In the genomic region with DNA sequence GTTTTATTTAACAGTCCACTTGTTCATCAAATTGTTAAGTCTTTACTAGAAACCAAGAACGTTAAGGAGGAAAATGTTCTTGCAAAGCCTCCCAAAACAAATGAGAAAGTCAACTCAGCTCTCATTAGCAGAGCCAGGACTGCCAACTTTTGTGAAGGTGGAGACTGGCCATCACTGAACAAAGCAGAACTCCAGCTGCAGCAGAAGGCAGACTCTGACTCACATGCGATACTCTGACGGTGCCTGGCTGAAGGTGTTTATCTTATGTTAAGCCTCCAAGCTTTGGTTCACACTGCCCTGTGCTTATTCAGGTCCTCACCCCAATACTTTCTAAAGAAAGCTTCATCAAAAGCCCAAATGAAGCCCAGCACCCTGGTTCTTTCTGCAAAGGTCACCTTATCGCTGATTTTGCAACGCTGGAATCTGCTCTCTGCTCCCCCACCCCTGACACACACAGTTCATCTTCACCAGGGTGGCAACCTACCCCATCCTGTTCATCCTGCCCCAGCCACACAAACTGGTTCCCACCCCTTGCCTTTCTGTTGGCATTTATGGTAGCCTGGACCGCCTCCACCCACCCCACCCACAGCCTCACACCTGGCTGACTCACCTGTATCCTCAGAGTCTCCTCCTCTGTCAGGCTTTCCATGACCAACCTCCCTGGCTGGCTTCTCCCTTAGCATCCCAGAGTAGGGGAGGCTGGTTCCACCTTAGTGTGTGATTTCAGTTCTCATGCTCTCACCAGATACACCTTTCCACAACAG, we compare ENCODE assay signal across 29 mouse cellular contexts. TPM values are rescaled to one million over a fixed set of nuclear protein-coding genes. Genes with fewer than 3 reads are reported as not detected.
DNase-seq lines count a peak whose midpoint lies in the region; ATAC-seq and TF ChIP-seq lines count a peak whose summit lies in the region.
"Had no signal": no experiment of that assay in that cellular context is flagged by ENCODE, and none has a peak within 500 bp of the region (broad histone marks: within the 10 kb centered on the region; RNA-seq: fewer than 3 reads in every experiment).

No protein-coding gene starts in this region.

- no peaks in the 10 kb centered on the region for H3K9me3 ChIP-seq in liver, embryonic 11.5 days (ENCODE audit: control insufficient read depth, low read length)
- H3K9me3 ChIP-seq in liver, postnatal 0 days (ENCODE audit: low read length), result no peaks in the 10 kb centered on the region
- H3K9me3 ChIP-seq in stomach, embryonic 16.5 days (replicated peaks; ENCODE audit: control insufficient read depth, low read length), result no peaks in the 10 kb centered on the region
- H3K9me3 ChIP-seq: embryonic facial prominence, embryonic 15.5 days; heart, embryonic 10.5 days; heart, embryonic 13.5 days had no signal

- no peak overlapping the region for H3K9ac ChIP-seq in liver, embryonic 11.5 days (ENCODE audit: low read depth, low read length)
- no peak overlapping the region for H3K9ac ChIP-seq in liver, postnatal 0 days (replicated peaks)
- no peak overlapping the region for H3K9ac ChIP-seq in stomach, embryonic 16.5 days (ENCODE audit: low read length)
- H3K9ac ChIP-seq: embryonic facial prominence, embryonic 15.5 days; forebrain, postnatal 0 days; heart, embryonic 13.5 days; hindbrain, embryonic 14.5 days had no signal

- no peak overlapping the region for H3K4me2 ChIP-seq in liver, embryonic 11.5 days
- no peak overlapping the region for H3K4me2 ChIP-seq in liver, postnatal 0 days (ENCODE audit: low read depth, low read length)
- H3K4me2 ChIP-seq in stomach, embryonic 16.5 days (ENCODE audit: low read depth, low read length), result no peak overlapping the region
- H3K4me2 ChIP-seq: embryonic facial prominence, embryonic 15.5 days; heart, embryonic 13.5 days; hindbrain, embryonic 14.5 days had no signal

- no peak for TF ChIP-seq EP300 in liver, postnatal 0 days (IDR thresholded peaks at IDR 0.05; ENCODE audit: low read depth)

- no peak overlapping the region for H3K27ac ChIP-seq in liver, embryonic 11.5 days (ENCODE audit: low read depth, low read length)
- H3K27ac ChIP-seq in liver, postnatal 0 days (ENCODE audit: low read depth), result no peak overlapping the region
- H3K27ac ChIP-seq in stomach, embryonic 16.5 days (ENCODE audit: low read length), result no peak overlapping the region
- H3K27ac ChIP-seq: embryonic facial prominence, embryonic 15.5 days; heart, adult 2 months; heart, embryonic 10.5 days; heart, embryonic 13.5 days; hindbrain, embryonic 14.5 days; hindbrain, postnatal 0 days had no signal

- H3K4me3 ChIP-seq in liver, embryonic 11.5 days (ENCODE audit: low read depth, low read length), result no peak overlapping the region
- H3K4me3 ChIP-seq in liver, postnatal 0 days (ENCODE audit: low read depth, low read length), result no peak overlapping the region
- H3K4me3 ChIP-seq in stomach, embryonic 16.5 days (replicated peaks; ENCODE audit: low read length), result no peak overlapping the region
- H3K4me3 ChIP-seq: embryonic facial prominence, embryonic 15.5 days; heart, adult 2 months; heart, embryonic 10.5 days; heart, embryonic 13.5 days had no signal

- H3K4me1 ChIP-seq in liver, embryonic 11.5 days (replicated peaks; ENCODE audit: control insufficient read depth, insufficient read depth, low read length), result no peaks in the 10 kb centered on the region
- H3K4me1 ChIP-seq in liver, postnatal 0 days (ENCODE audit: insufficient read depth), result no peaks in the 10 kb centered on the region
- no peaks in the 10 kb centered on the region for H3K4me1 ChIP-seq in stomach, embryonic 16.5 days (ENCODE audit: control insufficient read depth, insufficient read depth, low read length)
- H3K4me1 ChIP-seq: embryonic facial prominence, embryonic 15.5 days had no signal

- DNase-seq in frontal cortex, postnatal 36 days (ENCODE audit: low spot score in 2 of 2), result no peak
- peak; percentile 12 for DNase-seq in liver, embryonic 11.5 days (ENCODE audit: low spot score)
- no peak for DNase-seq in liver, postnatal 0 days
- DNase-seq in lung, postnatal 25 days (ENCODE audit: low spot score), result no peak
- no peak for DNase-seq in cerebellum, postnatal 36 days
- DNase-seq: adrenal gland, adult 2 months; adrenal gland, postnatal 25 days; B cell, adult 2 months; cerebellum, adult 18-20 months; cerebellum, adult 9-10 months; cerebellum, postnatal 14 days; forebrain, postnatal 0 days; gastrocnemius, postnatal 10 days; gastrocnemius, postnatal 36 days; heart, adult 2 months; heart, postnatal 14 days; heart, postnatal 4 days had no signal

- ATAC-seq in frontal cortex, adult (ENCODE audit: low TSS enrichment), result peak; percentile 51; the same call in 1 of the 2 replicates
- no peak; the same call in 1 of the 2 replicates for ATAC-seq in liver, embryonic 11.5 days (replicated peaks; ENCODE audit: low FRiP score)
- ATAC-seq in liver, postnatal 0 days, result no peak
- ATAC-seq in stomach, embryonic 16.5 days (ENCODE audit: insufficient read depth, low FRiP score), result peak; percentile 60; the same call in 1 of the 2 replicates
- ATAC-seq: forebrain, embryonic 14.5 days; forebrain, postnatal 0 days; hindbrain, postnatal 0 days; inflammation-experienced regulatory T-cells, adult 6 months had no signal

- no peaks in the 10 kb centered on the region for H3K27me3 ChIP-seq in liver, embryonic 11.5 days (replicated peaks; ENCODE audit: control insufficient read depth, insufficient read depth, low read length)
- H3K27me3 ChIP-seq in liver, postnatal 0 days (ENCODE audit: insufficient read depth, low read length), result no peaks in the 10 kb centered on the region
- no peaks in the 10 kb centered on the region for H3K27me3 ChIP-seq in stomach, embryonic 16.5 days (ENCODE audit: control insufficient read depth, insufficient read depth, low read length)
- H3K27me3 ChIP-seq: embryonic facial prominence, embryonic 15.5 days; heart, embryonic 13.5 days had no signal

- H3K36me3 ChIP-seq in liver, embryonic 11.5 days (ENCODE audit: control insufficient read depth, insufficient read depth, low read length), result no peaks in the 10 kb centered on the region
- H3K36me3 ChIP-seq in liver, postnatal 0 days (replicated peaks; ENCODE audit: insufficient read depth, low read length), result no peaks in the 10 kb centered on the region
- no peaks in the 10 kb centered on the region for H3K36me3 ChIP-seq in stomach, embryonic 16.5 days (ENCODE audit: control insufficient read depth, insufficient read depth, low read length)
- H3K36me3 ChIP-seq: embryonic facial prominence, embryonic 15.5 days; heart, embryonic 10.5 days; heart, embryonic 13.5 days had no signal

- WGBS in liver, embryonic 11.5 days, result 73% methylated on average over 6 of the region's 6 CpGs
- WGBS in liver, postnatal 0 days (ENCODE audit: insufficient replicate concordance), result 73% methylated on average over 6 of the region's 6 CpGs
- 47% methylated on average over 6 of the region's 6 CpGs for WGBS in stomach, embryonic 16.5 days

- no peak for TF ChIP-seq CTCF in liver, postnatal 0 days (IDR thresholded peaks at IDR 0.05; ENCODE audit: low read depth)

RNA-seq across cellular contexts. Expression of a gene that starts 3.9 kb away (rescaled TPM):
- polyA plus RNA-seq in liver, embryonic 11.5 days (2014; fragmentation: Nextera tagmentation; extraction: Ambion mirVana), result 0.10 TPM in 1 of 2 replicates, not detected in the other
- polyA plus RNA-seq in liver, postnatal 0 days (2015; fragmentation: Nextera tagmentation; extraction: Ambion mirVana), result not detected in 2 replicates
- polyA plus RNA-seq in stomach, embryonic 16.5 days (2015; fragmentation: Nextera tagmentation; extraction: Ambion mirVana), result 2.5 and 3.4 TPM in 2 replicates
- polyA plus RNA-seq: forebrain, postnatal 0 days; hindbrain, embryonic 11.5 days; inflammation-experienced regulatory T-cells, adult 6 months had no signal

RNA-seq across cellular contexts. Expression of a gene that starts 53.8 kb away (rescaled TPM):
- 0.05 TPM in 1 of 2 replicates, not detected in the other for polyA plus RNA-seq in liver, embryonic 11.5 days (2014; fragmentation: Nextera tagmentation; extraction: Ambion mirVana)
- polyA plus RNA-seq in liver, postnatal 0 days (2015; fragmentation: Nextera tagmentation; extraction: Ambion mirVana), result not detected in 2 replicates
- polyA plus RNA-seq in stomach, embryonic 16.5 days (2015; fragmentation: Nextera tagmentation; extraction: Ambion mirVana), result 4.1 and 8.0 TPM in 2 replicates
- polyA plus RNA-seq: forebrain, embryonic 11.5 days; heart, embryonic 10.5 days; heart, embryonic 16.5 days; inflammation-experienced regulatory T-cells, adult 6 months had no signal

Comparison
In these comparisons a context has a peak if more than half of its experiments do, and no peak if none do; other contexts are left out.
1. ATAC-seq: peak in frontal cortex, adult (single experiment) and stomach, embryonic 16.5 days (single experiment); none in liver, embryonic 11.5 days (single experiment) and liver, postnatal 0 days (single experiment).